Mouse (Mus musculus) brain, embryonic 14.5 days (tissue): Measurements from ENCODE around the gene Nckipsd. TPM values are rescaled to one million over a fixed set of nuclear protein-coding genes. Genes with fewer than 3 reads are reported as not detected.

Experiments used
- DNase-seq: peaks from one replicate; pipeline ENCODE4 v3.0.0-alpha.2; 2011; ENCODE audit warnings: low read depth
- CTCF ChIP-seq: fragments of 200-500 bp; IDR thresholded peaks from 2 replicates; pipeline ENCODE4 v1.5.1; 2012; ENCODE audit warnings: inconsistent platforms, mild to moderate bottlenecking, moderate library complexity, borderline replicate concordance; ENCODE audit not compliant: insufficient read depth, insufficient read length; ENCODE audit errors: extremely low read depth
- POLR2A ChIP-seq: fragments of 200-500 bp; IDR thresholded peaks from 2 replicates; pipeline ENCODE4 v1.6.1; 2012; ENCODE audit warnings: mild to moderate bottlenecking, inconsistent platforms, borderline replicate concordance; ENCODE audit not compliant: poor library complexity, insufficient read depth, insufficient read length, severe bottlenecking; ENCODE audit errors: extremely low read depth
- polyA plus RNA-seq: library from polyadenylated mRNA; depleted of rRNA; stranded (reverse); fragments of >200 nt; gene quantifications from 2 replicates; pipeline ENCODE4 v1.2.3, GENCODE M21; 2012

The Nckipsd gene
- polyA plus RNA-seq, 1 experiment: 38.5 TPM

GRCm38 (mm10) chr9:108826700-108827340 is 18.7 kb downstream of the Nckipsd start:
- TF ChIP-seq POLR2A: no peak
- TF ChIP-seq CTCF: no peak
- peak; percentile 81 for DNase-seq

GRCm38 (mm10) chr9:108827454-108827853 is 19.3 kb downstream of the Nckipsd start:
- no peak for DNase-seq
- TF ChIP-seq POLR2A (no peak), CTCF (no peak)

GRCm38 (mm10) chr9:108827906-108828305 is 19.7 kb downstream of the Nckipsd start:
- no peak for DNase-seq
- TF ChIP-seq CTCF: no peak

- no peak for TF ChIP-seq CTCF
- TF ChIP-seq POLR2A: no peak
- DNase-seq: no peak
Measured at GRCm38 (mm10) chr9:108831637-108832036, 23.5 kb downstream of the Nckipsd start.

- no peak for TF ChIP-seq POLR2A
- TF ChIP-seq CTCF: no peak
- DNase-seq: peak; percentile 95
Measured at GRCm38 (mm10) chr9:108832390-108833108, 24.4 kb downstream of the Nckipsd start.

GRCm38 (mm10) chr9:108842989-108843388 is 34.8 kb downstream of the Nckipsd start:
- peak; percentile 22; the same call in 1 of the 2 replicates for TF ChIP-seq CTCF
- no peak for TF ChIP-seq POLR2A

GRCm38 (mm10) chr9:108845390-108845789 is 37.2 kb downstream of the Nckipsd start:
- DNase-seq: no peak
- TF ChIP-seq POLR2A (no peak), CTCF (no peak)

More at GRCm38 (mm10) chr9:108842989-108843388, 34.8 kb downstream of the Nckipsd start:
- peak; percentile 72 for DNase-seq

GRCm38 (mm10) chr9:108847374-108847773 is 39.2 kb downstream of the Nckipsd start:
- no peak for TF ChIP-seq POLR2A
- no peak for DNase-seq

GRCm38 (mm10) chr9:108848419-108848818 is 40.3 kb downstream of the Nckipsd start:
- DNase-seq: no peak
- TF ChIP-seq POLR2A (no peak), CTCF (no peak)

GRCm38 (mm10) chr9:108852976-108853375 is 44.8 kb downstream of the Nckipsd start, which contains the start of gene Slc26a6:
Gene Slc26a6, plus strand, starts transcription at chr9:108853283.
- TF ChIP-seq CTCF: no peak
- no peak for TF ChIP-seq POLR2A
- DNase-seq: no peak

- TF ChIP-seq CTCF: peak; percentile 64
- no peak for TF ChIP-seq POLR2A
Measured at GRCm38 (mm10) chr9:108853635-108854240, 45.6 kb downstream of the Nckipsd start.

More at GRCm38 (mm10) chr9:108853635-108854240, 45.6 kb downstream of the Nckipsd start:
- peak; percentile 97 for DNase-seq
